Mouse (Mus musculus) hindbrain, embryonic 16.5 days (tissue): ENCODE measurements around the gene Gm45337. TPM values are rescaled to one million over a fixed set of nuclear protein-coding genes. Genes with fewer than 3 reads are reported as not detected.
A peak's percentile ranks its signal among the peaks of the same experiment; 100 is the strongest.
"Not testable (repeated sequence)": the region's sequence is repeated elsewhere in the genome, so short reads cannot be mapped to it uniquely, and the experiment has no call there.

Experiments used
- ATAC-seq: fragments of 200-750 bp; cut with Nextera tagmentation; 2 replicates; pipeline ENCODE4 v1.8.0; 2017; ENCODE audit warnings: moderate TSS enrichment, moderate library complexity
- H3K27ac ChIP-seq: fragments of 300-500 bp; sonication (generic); 2 replicates; pipeline ENCODE4 v1.5.1; 2014; ENCODE audit warnings: low read depth, mild to moderate bottlenecking, control low read depth, low read length, moderate library complexity
- H3K27me3 ChIP-seq: fragments of 300-500 bp; sonication (generic); replicated peaks from 2 replicates; pipeline ENCODE4 v1.6.1; 2014; ENCODE audit warnings: low read length; ENCODE audit not compliant: control insufficient read depth, insufficient read depth
- H3K36me3 ChIP-seq: fragments of 300-500 bp; sonication (generic); 2 replicates; pipeline ENCODE4 v1.6.1; 2014; ENCODE audit warnings: mild to moderate bottlenecking, low read length, moderate library complexity, mixed read lengths; ENCODE audit not compliant: control insufficient read depth, insufficient read depth
- H3K4me1 ChIP-seq: fragments of 300-500 bp; sonication (generic); 2 replicates; pipeline ENCODE4 v1.6.1; 2014; ENCODE audit warnings: low read depth, low read length; ENCODE audit not compliant: control insufficient read depth, insufficient read depth
- H3K4me2 ChIP-seq: fragments of 300-500 bp; sonication (generic); 2 replicates; pipeline ENCODE4 v1.6.1; 2014; ENCODE audit warnings: mild to moderate bottlenecking, low read length, control low read depth, moderate library complexity
- H3K4me3 ChIP-seq: fragments of 300-500 bp; sonication (generic); 2 replicates; pipeline ENCODE4 v1.5.1; 2014; ENCODE audit warnings: mild to moderate bottlenecking, low read length, control low read depth, moderate library complexity
- H3K9ac ChIP-seq: fragments of 300-500 bp; sonication (generic); 2 replicates; pipeline ENCODE4 v1.6.1; 2014; ENCODE audit warnings: low read depth, mild to moderate bottlenecking, control low read depth, low read length, moderate library complexity
- H3K9me3 ChIP-seq: fragments of 300-500 bp; sonication (generic); 2 replicates; pipeline ENCODE4 v1.6.1; 2014; ENCODE audit warnings: mild to moderate bottlenecking, low read length, moderate library complexity; ENCODE audit not compliant: control insufficient read depth
- WGBS: fragments of 180-500 bp; shearing (Covaris S2); extraction: QIAGEN DNeasy Blood & Tissue Kit; methylation state at CpG from one replicate; pipeline ENCODE4 v1.1.7; 2014; 5-methylcytosine and 5-hydroxymethylcytosine counted together
- polyA plus RNA-seq: library from polyadenylated mRNA; unstranded; fragments of >200 nt; fragmentation: Nextera tagmentation; extraction: Ambion mirVana; gene quantifications from 2 replicates; pipeline ENCODE4 v1.2.1, GENCODE M21; 2015

The Gm45337 gene
- polyA plus RNA-seq, 1 experiment from 2014 or later = not detected

- no peak overlapping the region for H3K9ac ChIP-seq
- 67% methylated on average over 4 of the region's 4 CpGs for WGBS
- no peak for ATAC-seq
Observed at GRCm38 (mm10) chr7:142128843-142129242, 15.6 kb downstream of the Gm45337 start.

GRCm38 (mm10) chr7:142120629-142121028 lies 23.8 kb downstream of the Gm45337 start, which contains the start of gene Gm45618:
Gene Gm45618 (minus strand): TSS chr7:142120729.
- ATAC-seq, H3K9me3 ChIP-seq, H3K9ac ChIP-seq, H3K27ac ChIP-seq, H3K27me3 ChIP-seq, H3K4me1 ChIP-seq, H3K4me3 ChIP-seq, H3K4me2 ChIP-seq, H3K36me3 ChIP-seq: not testable (repeated sequence)
- WGBS = 90% methylated on average over 1 of the region's 1 CpGs

More at GRCm38 (mm10) chr7:142128843-142129242, 15.6 kb downstream of the Gm45337 start:
- H3K4me3 ChIP-seq = no peak overlapping the region
- H3K27ac ChIP-seq = no peak overlapping the region
- no peak overlapping the region for H3K4me2 ChIP-seq
- no peaks in the 10 kb centered on the region for H3K27me3 ChIP-seq
- H3K9me3 ChIP-seq = no peaks in the 10 kb centered on the region
- H3K36me3 ChIP-seq = no peaks in the 10 kb centered on the region
- H3K4me1 ChIP-seq = no peaks in the 10 kb centered on the region

- 27% methylated on average over 5 of the region's 5 CpGs for WGBS
- no peak overlapping the region for H3K9ac ChIP-seq
Observed at GRCm38 (mm10) chr7:142119632-142120031, 24.8 kb downstream of the Gm45337 start.

GRCm38 (mm10) chr7:142104747-142105146 lies 39.7 kb downstream of the Gm45337 start:
- Histone ChIP-seq H3K27me3 (no peaks in the 10 kb centered on the region), H3K36me3 (no peaks in the 10 kb centered on the region), H3K4me1 (no peaks in the 10 kb centered on the region), H3K4me2 (no peak overlapping the region), H3K9ac (no peak overlapping the region), H3K9me3 (no peaks in the 10 kb centered on the region), H3K27ac (no peak overlapping the region), H3K4me3 (no peak overlapping the region)
- 67% methylated on average over 5 of the region's 5 CpGs for WGBS
- ATAC-seq = no peak

More at GRCm38 (mm10) chr7:142119632-142120031, 24.8 kb downstream of the Gm45337 start:
- Histone ChIP-seq H3K36me3 (no peaks in the 10 kb centered on the region), H3K9me3 (no peaks in the 10 kb centered on the region), H3K27ac (no peak overlapping the region), H3K4me1 (no peaks in the 10 kb centered on the region), H3K27me3 (no peaks in the 10 kb centered on the region), H3K4me3 (no peak overlapping the region), H3K4me2 (no peak overlapping the region)
- ATAC-seq = no peak

- no peak overlapping the region for H3K27ac ChIP-seq
- H3K27me3 ChIP-seq = no peaks in the 10 kb centered on the region
- peak overlapping the region; percentile 40 for H3K4me2 ChIP-seq
- peaks cover 17% of the 10 kb centered on the region for H3K4me1 ChIP-seq
- peak; percentile 65 for ATAC-seq
- 8% methylated on average over 9 of the region's 9 CpGs for WGBS
- H3K9ac ChIP-seq = no peak overlapping the region
- no peaks in the 10 kb centered on the region for H3K9me3 ChIP-seq
- H3K36me3 ChIP-seq = no peaks in the 10 kb centered on the region
- no peak overlapping the region for H3K4me3 ChIP-seq
Observed at GRCm38 (mm10) chr7:142097776-142098175, 46.6 kb downstream of the Gm45337 start.

- 74% methylated on average over 4 of the region's 4 CpGs for WGBS
- no peak overlapping the region for H3K4me3 ChIP-seq
Observed at GRCm38 (mm10) chr7:142096701-142097100, 47.7 kb downstream of the Gm45337 start.

GRCm38 (mm10) chr7:142095183-142095931 lies 49.0 kb downstream of the Gm45337 start, which contains the start of gene Dusp8:
Gene Dusp8 (minus strand): TSS chr7:142095843.
- WGBS = 0% methylated on average over 59 of the region's 63 CpGs
- ATAC-seq = peak; percentile 83
- Histone ChIP-seq H3K4me2 (peak within 1 kb of the TSS; percentile 89), H3K27ac (peak within 1 kb of the TSS; percentile 96), H3K4me3 (peak within 1 kb of the TSS; percentile 81), H3K36me3 (no peaks in the 10 kb centered on the region), H3K9me3 (no peaks in the 10 kb centered on the region), H3K4me1 (peaks cover 41% of the 10 kb centered on the region), H3K9ac (peak within 1 kb of the TSS; percentile 98), H3K27me3 (no peaks in the 10 kb centered on the region)

More at GRCm38 (mm10) chr7:142096701-142097100, 47.7 kb downstream of the Gm45337 start:
- ATAC-seq = no peak
- H3K36me3 ChIP-seq = no peaks in the 10 kb centered on the region
- no peaks in the 10 kb centered on the region for H3K27me3 ChIP-seq
- H3K27ac ChIP-seq = no peak overlapping the region
- H3K4me2 ChIP-seq = peak overlapping the region; percentile 89
- peaks cover 28% of the 10 kb centered on the region for H3K4me1 ChIP-seq
- H3K9me3 ChIP-seq = no peaks in the 10 kb centered on the region
- H3K9ac ChIP-seq = no peak overlapping the region

GRCm38 (mm10) chr7:142094301-142095143 lies 49.9 kb downstream of the Gm45337 start:
- H3K4me3 ChIP-seq = peak overlapping the region; percentile 81
- H3K36me3 ChIP-seq = no peaks in the 10 kb centered on the region
- H3K4me1 ChIP-seq = peaks cover 50% of the 10 kb centered on the region
- peak overlapping the region; percentile 89 for H3K4me2 ChIP-seq
- no peaks in the 10 kb centered on the region for H3K27me3 ChIP-seq
- no peaks in the 10 kb centered on the region for H3K9me3 ChIP-seq
- 0% methylated on average over 60 of the region's 89 CpGs for WGBS
- ATAC-seq = peak; percentile 44
- H3K27ac ChIP-seq = peak overlapping the region; percentile 96
- peak overlapping the region; percentile 98 for H3K9ac ChIP-seq
